Mouse (Mus musculus) spleen, postnatal 10 days (tissue): Measurements from ENCODE around the gene Sh3pxd2b.

Source experiments
- DNase-seq, 2 experiments: peaks; one replicate each; pipeline ENCODE4 v3.0.0; 2021 to 2022; ENCODE audit warnings: low spot score in 2 of 2

The Sh3pxd2b gene

DNA sequence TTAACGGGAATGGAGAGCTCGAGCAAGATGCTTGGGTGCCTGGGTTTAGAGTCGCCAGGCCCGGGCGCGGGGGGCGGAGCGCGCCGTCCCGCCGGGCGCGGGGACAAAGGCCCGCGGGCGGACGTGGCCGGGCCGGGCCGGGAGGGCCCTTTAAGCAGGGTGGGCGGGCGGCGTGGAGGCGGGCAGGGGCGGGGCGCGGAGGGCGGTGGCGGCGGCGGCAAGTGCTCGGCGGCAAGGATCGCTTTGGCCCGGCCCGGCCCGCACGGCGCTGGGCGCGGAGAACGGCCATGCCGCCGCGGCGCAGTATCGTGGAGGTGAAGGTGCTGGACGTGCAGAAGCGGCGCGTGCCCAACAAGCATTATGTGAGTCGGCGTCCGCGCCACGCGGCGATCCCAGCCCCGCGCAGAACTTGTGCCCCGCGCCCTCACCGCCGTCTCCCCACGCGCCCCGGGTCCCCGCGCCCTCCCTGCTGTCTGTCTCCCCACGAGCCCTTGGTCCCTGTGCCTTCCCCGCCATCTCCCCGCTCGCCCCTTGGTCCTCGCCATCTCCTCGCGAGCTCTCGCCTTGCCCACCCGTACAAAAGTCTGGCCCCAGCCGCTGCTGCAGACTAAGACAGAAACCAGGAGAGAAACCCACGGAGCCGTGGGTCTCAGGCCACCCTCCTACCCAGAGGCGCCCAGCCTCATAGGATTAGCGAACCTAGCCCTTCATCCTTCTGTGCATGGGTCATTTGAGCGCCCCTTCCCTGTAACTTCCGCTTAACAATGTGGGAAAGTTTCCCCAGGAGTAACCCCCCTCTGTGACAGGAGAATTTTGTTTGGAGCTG, at the start of gene Sh3pxd2b:
TSS of gene Sh3pxd2b (plus strand) at position 214 of the 826 bp plus-strand sequence.
- peak in 1 of 2 experiments; percentile 42 for DNase-seq

DNA sequence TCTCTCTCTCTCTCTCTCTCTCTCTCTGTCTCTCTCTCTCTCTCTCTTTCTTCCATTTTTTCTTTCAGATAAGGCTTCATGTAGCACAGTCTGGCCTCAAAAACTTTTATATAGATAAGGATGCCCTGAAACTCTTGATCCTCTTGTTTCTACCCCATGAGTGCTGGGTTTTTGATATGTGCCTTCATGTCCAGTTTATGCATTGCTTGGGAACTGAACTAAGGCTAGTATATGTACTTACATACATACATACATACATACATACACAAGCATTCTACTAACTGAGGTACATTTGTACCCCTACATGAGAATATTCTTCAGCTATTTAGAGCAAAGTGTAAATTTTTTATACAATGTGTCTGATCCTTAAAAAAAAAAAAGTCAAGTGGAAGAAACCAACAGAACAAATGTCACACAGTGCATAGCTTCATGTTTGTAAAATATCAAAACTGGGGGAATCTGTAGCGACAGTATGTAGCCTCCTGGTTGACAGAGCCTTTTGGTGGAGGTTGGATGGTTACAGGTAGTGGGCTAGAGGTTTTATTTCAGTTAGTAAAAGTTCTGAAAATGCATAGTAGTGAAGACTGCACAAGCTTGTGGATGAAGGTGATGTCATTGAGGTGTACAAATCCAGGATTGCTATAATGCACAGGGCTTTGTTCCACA, 49.6 kb upstream of the Sh3pxd2b start:
- peak in 1 of 2 experiments; percentile 12 for DNase-seq

DNA sequence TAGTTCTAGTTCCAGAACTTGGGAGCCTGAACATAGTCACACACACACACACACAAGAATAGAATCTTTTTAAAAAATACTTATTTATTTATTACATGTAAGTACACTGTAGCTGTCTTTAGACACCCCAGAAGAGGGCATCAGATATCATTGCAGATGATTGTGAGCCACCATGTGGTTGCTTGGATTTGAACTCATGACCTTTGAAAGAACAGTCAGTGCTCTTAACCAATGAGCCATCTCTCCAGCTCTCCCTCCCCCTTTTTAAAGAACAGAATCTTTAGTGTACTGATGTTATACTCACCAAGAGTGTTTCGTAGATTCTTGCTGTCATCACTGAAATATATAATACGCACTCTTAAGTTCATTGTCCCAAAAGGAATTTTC, 49.1 kb upstream of the Sh3pxd2b start:
- peak in 1 of 2 experiments; percentile 18 for DNase-seq

DNA sequence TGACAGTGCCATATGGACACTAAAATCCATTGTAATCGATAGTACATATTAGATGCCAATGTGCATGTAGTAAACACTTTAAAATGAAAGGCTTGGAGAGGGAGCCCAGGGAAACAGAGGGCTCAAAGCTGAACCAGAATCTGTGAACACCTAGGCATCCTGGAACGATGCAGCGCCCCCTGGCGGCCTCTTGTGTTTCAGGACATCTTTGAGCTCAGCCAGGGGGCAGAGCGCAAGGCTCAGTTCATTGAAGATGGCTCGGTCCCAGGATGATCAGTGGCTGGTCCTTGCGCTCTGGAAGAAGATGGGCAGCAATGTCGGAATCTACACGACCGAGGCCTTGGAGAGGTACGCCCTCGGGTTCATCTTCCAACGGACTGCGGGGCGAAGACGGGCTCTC, 47.8 kb upstream of the Sh3pxd2b start, which contains the start of gene Hbq1a:
TSS of gene Hbq1a (plus strand) at position 205 of the 400 bp plus-strand sequence.
- DNase-seq: peak; percentile 75 to 83

DNA sequence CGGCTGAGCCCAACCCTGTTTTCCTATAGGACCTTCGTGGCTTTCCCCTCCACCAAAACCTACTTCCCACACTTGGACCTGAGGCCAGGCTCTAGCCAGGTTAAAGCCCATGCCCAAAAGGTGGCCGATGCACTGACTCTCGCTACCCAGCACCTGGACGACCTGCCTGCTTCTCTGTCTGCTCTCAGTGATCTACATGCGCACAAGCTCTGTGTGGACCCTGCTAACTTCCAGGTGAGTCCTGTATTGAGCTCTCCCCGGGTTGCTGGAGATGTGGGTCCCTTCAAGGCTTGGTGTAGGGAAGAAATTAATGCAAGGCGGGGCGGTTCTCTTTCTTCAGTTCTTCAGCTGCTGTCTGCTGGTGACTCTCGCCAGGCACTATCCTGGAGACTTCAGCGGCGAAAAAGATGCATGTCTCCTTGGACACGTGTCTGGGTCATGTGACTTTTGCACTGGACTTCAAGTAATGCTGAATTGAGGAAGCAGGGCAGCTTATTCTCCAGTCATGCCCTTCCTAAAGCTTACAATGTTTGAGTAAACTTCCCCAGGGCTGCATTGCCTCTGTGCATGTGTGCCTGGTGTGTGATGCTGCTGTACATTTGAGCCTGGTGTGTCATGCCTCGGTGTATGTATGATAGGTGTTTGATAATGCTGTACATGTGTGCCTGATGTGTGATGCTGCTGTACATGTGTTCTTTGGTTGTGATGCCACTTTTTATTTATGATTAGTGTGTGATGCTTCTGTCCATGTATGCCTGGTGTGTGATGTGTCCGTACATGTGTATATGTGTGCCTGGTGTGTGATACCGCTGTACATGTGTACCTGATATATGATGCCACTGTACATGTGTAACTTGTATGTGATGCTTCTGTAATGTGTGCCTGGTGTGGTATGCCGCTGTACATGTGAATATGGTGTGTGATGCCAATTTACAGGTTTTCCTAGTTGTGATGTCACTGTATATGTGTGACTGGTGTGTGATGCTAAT, 47.0 kb upstream of the Sh3pxd2b start:
- peak; percentile 27 to 36 for DNase-seq

DNA sequence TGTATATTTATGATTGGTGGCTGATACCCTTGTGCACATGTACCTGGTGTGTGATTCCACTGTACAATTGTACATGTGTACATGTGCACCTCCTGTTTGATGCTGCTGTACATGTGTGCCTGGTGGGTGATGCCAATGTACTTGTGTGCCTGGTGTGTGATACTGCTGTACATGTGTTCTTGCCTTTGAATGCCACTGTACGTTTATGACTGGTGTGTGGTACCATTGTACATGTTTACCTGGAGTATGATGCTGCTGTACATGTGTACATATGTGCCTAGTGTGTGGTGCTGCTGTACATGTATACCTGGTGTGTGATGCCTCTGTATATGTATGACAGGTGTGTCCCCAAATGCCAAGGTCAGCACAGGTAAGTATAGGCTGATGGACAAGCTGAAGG, 46.1 kb upstream of the Sh3pxd2b start:
- DNase-seq: no peak

DNA sequence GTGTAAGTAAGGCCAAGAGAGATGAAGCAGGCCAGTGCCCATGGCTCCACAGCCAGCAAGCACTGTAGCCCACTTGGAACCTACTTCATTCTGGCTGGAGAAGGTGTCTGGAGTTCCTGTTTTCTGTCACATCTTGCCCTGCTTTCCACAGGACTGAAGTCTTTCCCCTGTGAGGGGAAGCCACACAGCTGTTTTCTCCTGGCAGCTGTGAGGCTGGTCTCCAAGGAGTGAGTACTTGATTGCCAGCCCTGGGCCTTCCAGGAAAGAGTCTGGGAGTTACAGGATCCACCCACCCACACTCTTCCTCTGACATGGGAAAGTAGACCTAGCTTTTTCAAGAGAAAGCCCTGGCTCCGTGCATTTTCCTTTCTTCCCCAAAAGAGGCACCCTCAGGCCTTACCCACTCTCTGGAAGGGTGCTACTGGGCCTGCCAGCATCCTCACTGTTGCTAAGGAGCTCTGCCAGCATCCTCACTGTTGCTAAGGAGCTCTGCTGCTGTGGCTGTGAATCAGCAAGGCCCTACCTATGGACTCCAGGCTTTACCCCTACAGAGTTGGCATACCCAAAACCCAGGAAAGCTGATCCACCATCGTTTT, 44.7 kb upstream of the Sh3pxd2b start:
- no peak for DNase-seq

DNA sequence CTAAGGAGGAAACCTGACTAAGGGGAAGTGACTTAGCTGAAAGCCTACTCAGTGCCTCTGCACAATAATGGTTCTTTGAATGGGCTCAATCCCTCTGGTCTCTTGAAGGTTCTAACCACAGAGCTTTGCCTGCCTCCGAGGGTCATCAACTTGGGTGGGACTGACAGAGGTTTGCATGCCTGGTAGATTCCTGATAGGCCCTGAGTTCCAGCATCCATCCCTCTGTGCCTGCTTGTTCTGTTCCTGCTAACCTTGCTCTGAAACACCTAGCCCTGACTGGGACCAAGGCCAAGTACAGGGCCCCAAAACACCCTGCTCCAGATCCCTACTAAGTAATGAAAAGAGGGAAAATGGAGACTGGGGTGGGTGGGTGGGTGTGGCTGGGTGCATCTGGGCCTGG, 44.2 kb upstream of the Sh3pxd2b start:
- no peak for DNase-seq

DNA sequence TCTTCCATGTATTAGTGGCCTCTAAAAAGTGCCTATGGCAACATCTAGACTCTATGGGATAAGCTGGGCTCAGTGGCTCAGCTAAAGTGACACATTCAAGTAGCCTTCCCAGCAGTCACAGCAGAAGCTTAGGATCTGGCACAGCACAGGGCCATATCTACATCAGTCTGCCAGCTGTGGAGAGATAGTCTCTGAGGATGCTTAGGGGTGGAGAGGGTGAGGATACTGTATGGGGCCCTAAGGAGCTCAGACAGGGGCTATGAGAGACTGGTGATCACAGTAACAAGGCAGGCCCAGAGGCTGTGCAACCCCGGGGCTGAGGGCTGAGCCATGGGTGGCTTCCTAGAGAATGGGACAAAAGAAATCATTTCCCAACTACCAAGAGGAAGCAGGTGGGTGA, 40.6 kb upstream of the Sh3pxd2b start:
- DNase-seq: no peak

DNA sequence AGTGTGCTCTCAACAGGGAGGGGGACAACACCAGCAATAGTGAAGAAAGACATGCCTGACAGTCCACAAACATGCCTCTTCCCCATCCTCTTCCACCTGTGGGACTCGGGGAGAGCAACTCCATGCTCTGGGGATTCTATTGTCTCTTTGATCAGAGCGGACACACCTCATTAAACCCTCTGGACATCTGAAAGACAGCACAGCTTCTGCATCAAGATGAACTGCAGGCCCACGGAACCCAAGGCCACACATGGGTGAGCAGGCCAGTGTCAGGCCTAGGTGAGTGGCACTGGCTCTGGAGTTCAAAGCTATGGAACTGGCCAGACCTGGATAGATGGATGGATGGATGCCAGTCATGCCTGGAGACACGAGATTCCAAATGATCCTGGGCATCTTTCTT, 38.2 kb upstream of the Sh3pxd2b start:
- no peak for DNase-seq

DNA sequence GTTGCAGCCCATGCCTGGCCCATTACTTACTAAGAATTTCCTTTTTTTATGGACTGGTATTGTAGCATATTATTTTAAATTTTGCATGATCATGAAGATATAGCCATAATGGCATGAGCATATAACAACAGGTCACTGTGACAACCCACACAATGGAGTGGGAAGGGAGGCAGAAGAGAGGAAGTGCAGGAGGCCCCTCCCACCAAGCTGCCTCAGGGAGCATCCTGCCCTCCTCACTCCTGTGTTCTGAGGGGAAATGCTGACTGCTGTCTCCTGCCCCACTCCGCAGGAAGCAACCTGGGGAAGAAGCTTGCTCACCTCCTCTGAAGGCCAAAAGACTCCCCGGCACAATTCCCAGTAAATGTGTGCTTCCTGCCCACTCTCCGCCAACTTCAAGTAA, 37.7 kb upstream of the Sh3pxd2b start:
- no peak for DNase-seq

DNA sequence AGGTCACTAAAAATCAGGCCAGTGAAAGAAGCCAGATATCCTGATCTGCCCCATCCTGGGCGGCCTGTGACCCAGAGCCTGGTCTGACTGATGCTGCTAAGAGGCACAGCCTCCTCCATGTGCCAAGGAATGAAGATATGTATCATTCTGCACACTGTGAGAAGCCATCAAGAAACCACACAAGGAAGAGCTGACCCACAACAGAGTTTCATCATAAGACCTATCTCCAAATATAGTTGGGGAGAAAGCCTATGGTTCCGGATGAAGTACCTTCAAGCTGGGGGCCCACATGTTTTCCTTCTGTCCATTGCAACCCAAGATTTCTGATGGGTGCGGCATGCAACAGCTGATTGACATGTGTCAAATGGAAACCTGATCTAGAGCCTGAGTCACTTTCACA, 31.6 kb upstream of the Sh3pxd2b start:
- no peak for DNase-seq

DNA sequence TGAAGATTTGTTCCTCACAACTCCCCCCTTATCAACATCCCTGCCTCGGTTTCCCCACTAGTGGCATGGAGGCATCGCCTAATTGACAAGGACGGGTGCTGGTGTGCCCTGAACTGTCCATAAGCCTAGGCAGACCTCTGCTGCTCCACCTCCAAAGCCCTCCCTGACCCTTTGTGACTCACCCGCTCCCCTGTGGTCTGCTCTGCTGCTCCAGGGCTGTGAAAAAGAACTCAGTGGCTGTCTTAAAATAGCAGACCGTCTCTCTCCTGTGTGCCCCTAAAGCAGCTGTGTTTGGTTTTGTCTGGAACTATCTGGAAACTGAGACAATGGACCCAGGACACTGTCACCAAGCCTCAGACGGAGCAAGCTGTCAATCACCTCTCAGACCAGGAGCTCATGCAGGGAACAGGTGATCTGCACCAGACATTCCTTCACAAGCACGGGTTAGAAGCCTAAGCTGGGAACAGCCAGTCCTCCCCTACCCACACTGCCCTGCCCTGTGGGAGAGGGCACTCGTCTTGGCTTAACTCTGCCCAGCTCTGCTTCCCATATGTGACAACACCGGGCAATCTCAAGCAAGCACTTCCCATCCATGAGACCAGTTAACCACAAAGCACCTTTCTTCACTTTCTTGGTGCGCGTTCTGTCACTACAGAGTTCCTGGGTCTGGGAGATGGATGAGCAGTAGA, 27.0 kb upstream of the Sh3pxd2b start:
- no peak for DNase-seq

DNA sequence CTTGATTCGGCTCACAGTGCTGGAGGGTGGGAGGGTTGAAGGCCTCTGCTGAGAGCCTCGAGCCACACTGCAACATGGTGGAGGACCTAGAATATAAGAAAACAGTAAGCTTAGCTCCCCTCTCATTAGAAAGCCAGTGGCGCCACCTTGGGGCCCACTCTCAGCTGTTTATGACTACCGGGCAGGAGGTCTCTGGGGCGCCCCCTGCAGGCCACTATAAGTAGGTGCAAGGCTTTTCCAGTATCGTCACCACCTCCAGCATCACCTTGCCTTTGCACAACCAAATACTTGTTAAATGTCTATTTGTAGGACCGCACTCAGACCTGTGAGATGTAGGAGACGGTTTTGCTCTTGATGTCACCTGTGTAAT, 26.4 kb upstream of the Sh3pxd2b start:
- DNase-seq: peak; percentile 73 to 90

DNA sequence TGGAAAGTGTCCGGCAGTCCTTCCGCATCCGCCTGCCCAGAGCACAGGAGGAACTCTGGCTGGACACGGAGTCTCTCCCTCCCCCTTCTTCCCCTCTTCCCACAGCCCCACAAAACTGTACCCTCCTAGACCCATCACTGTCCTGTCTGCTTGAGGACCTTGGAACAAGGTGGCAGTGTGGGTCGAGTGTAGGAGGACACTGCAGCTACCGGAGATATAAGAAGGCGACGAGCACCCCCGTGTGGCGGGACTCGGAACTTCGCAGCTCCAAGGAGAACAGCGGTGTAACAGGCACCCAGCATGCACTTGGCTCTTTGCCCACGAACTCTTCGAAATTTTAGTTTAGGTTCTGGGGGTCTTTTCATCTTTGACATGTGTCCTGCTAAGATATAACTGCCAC, 23.0 kb upstream of the Sh3pxd2b start:
- DNase-seq: peak; percentile 89 to 93

DNA sequence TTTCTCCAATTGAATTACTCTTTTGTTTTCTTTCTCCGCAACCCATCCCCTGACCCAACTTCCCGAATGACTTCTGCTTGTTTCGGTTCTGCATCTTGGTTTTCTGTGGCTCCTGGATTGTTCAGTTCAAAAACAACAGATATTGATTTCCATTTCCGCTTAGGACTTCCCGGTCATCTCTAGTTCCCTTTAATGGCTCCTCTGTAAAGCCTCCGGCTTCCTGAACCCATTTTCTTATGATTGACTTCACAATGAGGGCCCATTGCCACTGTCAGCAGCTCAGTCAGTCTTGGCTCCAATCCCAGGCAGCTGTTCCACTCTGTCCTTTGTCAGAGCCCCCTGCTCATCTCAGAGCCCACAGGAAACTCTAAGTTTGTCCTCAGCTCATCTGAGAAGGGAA, 16.5 kb upstream of the Sh3pxd2b start:
- no peak for DNase-seq

DNA sequence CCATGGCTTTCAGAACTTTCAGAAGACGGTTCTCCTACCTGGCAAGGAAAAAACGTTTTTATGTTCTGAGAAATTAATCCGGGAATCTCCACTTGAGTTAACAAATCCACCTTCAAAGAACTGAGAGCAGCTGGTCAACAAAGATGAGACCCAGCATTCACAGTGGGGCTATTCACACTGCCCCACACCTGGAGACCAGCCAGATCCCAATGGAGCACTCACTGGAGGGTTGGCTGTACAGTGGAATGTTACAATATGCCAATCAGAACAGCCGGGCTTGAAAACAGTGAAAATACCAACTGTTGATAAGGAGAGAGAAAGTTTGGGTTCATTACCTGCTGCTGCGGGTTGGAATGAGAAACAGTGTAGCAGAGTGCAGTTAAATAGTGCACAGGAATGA, 15.8 kb upstream of the Sh3pxd2b start:
- no peak for DNase-seq

DNA sequence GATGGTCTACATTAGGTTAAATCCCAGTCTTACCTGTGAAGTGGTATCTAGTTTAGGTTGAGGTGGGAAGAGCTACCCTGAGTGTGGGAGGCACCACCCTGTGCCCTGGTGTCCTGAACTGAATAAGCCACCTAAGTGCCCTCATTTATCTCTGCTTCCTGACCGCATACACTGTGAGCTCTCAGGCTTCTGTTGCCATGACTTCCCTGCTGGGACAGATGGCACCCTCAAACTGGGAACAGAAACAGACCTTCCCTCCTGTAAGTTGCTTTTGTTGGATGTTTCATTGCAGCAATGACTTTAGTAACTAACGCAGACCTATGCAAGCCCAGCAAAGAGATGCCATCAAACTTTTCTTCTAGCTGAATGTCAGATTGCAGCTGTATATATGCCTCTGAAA, 14.4 kb upstream of the Sh3pxd2b start:
- no peak for DNase-seq

DNA sequence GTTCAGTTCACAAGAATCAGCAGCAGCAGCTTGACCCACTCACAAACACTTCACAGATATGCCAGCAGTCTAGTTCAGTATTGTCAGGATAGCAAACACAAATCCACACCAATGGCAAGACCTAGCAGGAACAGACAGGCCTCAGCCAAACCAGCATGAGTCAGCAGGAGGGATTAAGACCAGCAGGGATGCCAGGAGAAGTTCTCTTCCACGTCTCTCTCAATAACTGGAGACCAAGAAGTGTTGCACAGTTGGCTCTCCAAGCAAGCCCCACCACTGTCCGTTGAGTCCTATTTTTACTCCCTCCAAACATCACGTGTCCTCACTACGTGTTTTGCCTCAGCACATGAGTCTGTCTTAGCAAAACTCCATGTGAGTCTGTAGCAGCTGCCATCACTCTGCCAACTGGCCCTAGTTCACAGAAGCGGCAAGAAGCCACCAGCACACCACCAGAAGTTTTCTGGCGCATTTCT, 11.1 kb upstream of the Sh3pxd2b start:
- no peak for DNase-seq

DNA sequence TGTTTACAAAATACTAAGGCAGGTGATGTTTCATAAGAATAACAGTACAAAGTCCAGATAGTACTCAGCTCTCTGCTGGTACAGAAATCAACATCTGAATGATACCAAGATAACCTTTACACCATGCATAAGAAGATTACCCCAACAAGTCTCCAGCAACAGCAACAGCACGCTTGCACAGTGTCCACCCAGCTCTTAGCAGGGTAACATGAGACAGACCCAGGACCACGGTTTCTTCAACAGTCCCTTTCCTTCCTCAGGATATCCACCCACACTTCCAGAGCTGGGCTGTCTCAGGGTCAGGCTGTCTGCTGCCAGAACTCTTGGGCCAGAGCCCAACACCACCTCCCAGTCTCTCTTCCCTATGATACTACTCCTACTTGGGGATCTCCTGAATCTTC, 8.5 kb upstream of the Sh3pxd2b start:
- no peak for DNase-seq
